Mouse (Mus musculus) hindbrain, embryonic 11.5 days (tissue): ENCODE data around the gene Cep89. TPM values are rescaled to one million over a fixed set of nuclear protein-coding genes. Genes with fewer than 3 reads are reported as not detected.
A peak's percentile ranks its signal among the peaks of the same experiment; 100 is the strongest.

ENCODE experiments used
- ATAC-seq: fragments of 200-750 bp; cut with Nextera tagmentation; 2 replicates; pipeline ENCODE4 v1.8.0; 2017; ENCODE audit warnings: mild to moderate bottlenecking, moderate TSS enrichment, moderate library complexity; ENCODE audit not compliant: low FRiP score
- DNase-seq: peaks from one replicate; pipeline ENCODE4 v3.0.0-alpha.2; 2015; ENCODE audit warnings: low spot score
- H3K27ac ChIP-seq: fragments of 300-500 bp; sonication (generic); 2 replicates; pipeline ENCODE4 v1.5.1; 2014; ENCODE audit warnings: mild to moderate bottlenecking, low read depth, low read length
- H3K27me3 ChIP-seq: fragments of 300-500 bp; sonication (generic); 2 replicates; pipeline ENCODE4 v1.6.1; 2014; ENCODE audit warnings: mild to moderate bottlenecking, low read length, moderate library complexity, mixed read lengths; ENCODE audit not compliant: control insufficient read depth, insufficient read depth
- H3K36me3 ChIP-seq: fragments of 300-500 bp; sonication (generic); 2 replicates; pipeline ENCODE4 v1.6.1; 2014; ENCODE audit warnings: mild to moderate bottlenecking, low read length, moderate library complexity, mixed read lengths; ENCODE audit not compliant: control insufficient read depth, insufficient read depth
- H3K4me1 ChIP-seq: fragments of 300-500 bp; sonication (generic); replicated peaks from 2 replicates; pipeline ENCODE4 v1.6.1; 2014; ENCODE audit warnings: low read length, mixed read lengths; ENCODE audit not compliant: control insufficient read depth, insufficient read depth
- H3K4me2 ChIP-seq: fragments of 300-500 bp; sonication (generic); replicated peaks from 2 replicates; pipeline ENCODE4 v1.6.1; 2014; ENCODE audit warnings: mild to moderate bottlenecking, low read depth, low read length
- H3K4me3 ChIP-seq: fragments of 300-500 bp; sonication (generic); 2 replicates; pipeline ENCODE4 v1.5.1; 2014; ENCODE audit warnings: low read depth, low read length
- H3K9ac ChIP-seq: fragments of 300-500 bp; sonication (generic); 2 replicates; pipeline ENCODE4 v1.6.1; 2014; ENCODE audit warnings: low read depth, low read length
- H3K9me3 ChIP-seq: fragments of 300-500 bp; sonication (generic); 2 replicates; pipeline ENCODE4 v1.6.1; 2016; ENCODE audit warnings: low read length; ENCODE audit not compliant: control insufficient read depth
- WGBS: fragments of 180-500 bp; shearing (Covaris S2); extraction: QIAGEN DNeasy Blood & Tissue Kit; methylation state at CpG from one replicate; pipeline ENCODE4 v1.1.7; 2014; 5-methylcytosine and 5-hydroxymethylcytosine counted together
- polyA plus RNA-seq: library from polyadenylated mRNA; unstranded; fragments of >200 nt; fragmentation: Nextera tagmentation; extraction: Ambion mirVana; gene quantifications from 2 replicates; pipeline ENCODE4 v1.2.1, GENCODE M21; 2014

Cep89 gene
- polyA plus RNA-seq, 1 experiment from 2014 or later = 35.2 TPM

DNA sequence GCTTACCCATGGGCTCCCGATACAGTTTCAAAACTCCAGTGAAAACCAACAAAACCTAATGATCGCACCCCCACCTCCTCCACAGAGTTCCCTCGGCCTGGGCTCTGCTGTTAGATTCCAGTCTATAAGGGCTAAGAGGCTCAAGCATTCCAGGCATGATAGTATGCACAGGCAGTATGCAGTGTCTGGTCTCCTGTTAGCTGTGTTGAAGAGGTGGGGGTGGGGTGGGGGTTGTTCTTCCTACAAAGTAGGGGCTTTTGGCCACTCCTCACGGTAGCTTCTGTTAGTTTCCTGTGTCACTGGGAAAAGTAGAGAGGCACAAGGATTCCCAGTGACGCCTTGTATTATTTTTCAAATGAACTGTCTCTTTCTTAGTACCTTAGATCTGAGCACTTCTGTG is 34.6 kb upstream of the Cep89 start:
- Histone ChIP-seq H3K4me2 (no peak overlapping the region), H3K36me3 (no peaks in the 10 kb centered on the region), H3K9ac (no peak overlapping the region), H3K4me3 (no peak overlapping the region), H3K4me1 (no peaks in the 10 kb centered on the region), H3K27ac (no peak overlapping the region), H3K27me3 (no peaks in the 10 kb centered on the region), H3K9me3 (no peaks in the 10 kb centered on the region)
- 78% methylated on average over 5 of the region's 5 CpGs for WGBS
- DNase-seq (no peak), ATAC-seq (no peak)

GRCm38 (mm10) chr7:35362868-35363267 is 34.0 kb upstream of the Cep89 start:
- DNase-seq (no peak), ATAC-seq (no peak)
- no peak overlapping the region for H3K9ac ChIP-seq
- no peak overlapping the region for H3K4me2 ChIP-seq
- H3K36me3 ChIP-seq = no peaks in the 10 kb centered on the region
- no peak overlapping the region for H3K27ac ChIP-seq
- H3K27me3 ChIP-seq = no peaks in the 10 kb centered on the region
- WGBS = 73% methylated on average over 5 of the region's 5 CpGs
- no peak overlapping the region for H3K4me3 ChIP-seq
- no peaks in the 10 kb centered on the region for H3K9me3 ChIP-seq
- H3K4me1 ChIP-seq = no peaks in the 10 kb centered on the region

- Histone ChIP-seq H3K36me3 (no peaks in the 10 kb centered on the region), H3K4me3 (no peak overlapping the region), H3K27me3 (no peaks in the 10 kb centered on the region), H3K9ac (no peak overlapping the region), H3K9me3 (no peaks in the 10 kb centered on the region), H3K27ac (no peak overlapping the region), H3K4me1 (no peaks in the 10 kb centered on the region), H3K4me2 (no peak overlapping the region)
- DNase-seq (no peak), ATAC-seq (no peak)
- WGBS = 72% methylated on average over 12 of the region's 12 CpGs
Observed at GRCm38 (mm10) chr7:35365161-35365910, 31.5 kb upstream of the Cep89 start.

GRCm38 (mm10) chr7:35371096-35371495 is 25.7 kb upstream of the Cep89 start:
- peak; percentile 47 for ATAC-seq
- H3K27ac ChIP-seq = peak overlapping the region; percentile 54; the same call in 1 of the 2 replicates
- 28% methylated on average over 14 of the region's 14 CpGs for WGBS
- H3K4me2 ChIP-seq = no peak overlapping the region
- H3K4me3 ChIP-seq = no peak overlapping the region
- no peaks in the 10 kb centered on the region for H3K36me3 ChIP-seq
- H3K9me3 ChIP-seq = no peaks in the 10 kb centered on the region
- H3K9ac ChIP-seq = 0 out of 2 replicates have a peak overlapping the region, but pooled peaks have one; percentile 11
- DNase-seq = peak; percentile 27
- H3K27me3 ChIP-seq = no peaks in the 10 kb centered on the region
- H3K4me1 ChIP-seq = no peaks in the 10 kb centered on the region

- DNase-seq (no peak), ATAC-seq (no peak)
- Histone ChIP-seq H3K27me3 (no peaks in the 10 kb centered on the region), H3K4me2 (no peak overlapping the region), H3K27ac (no peak overlapping the region), H3K4me1 (no peaks in the 10 kb centered on the region), H3K36me3 (no peaks in the 10 kb centered on the region), H3K9ac (no peak overlapping the region), H3K4me3 (no peak overlapping the region), H3K9me3 (no peaks in the 10 kb centered on the region)
- 94% methylated on average over 14 of the region's 14 CpGs for WGBS
Observed at GRCm38 (mm10) chr7:35372483-35373017, 24.3 kb upstream of the Cep89 start.

- H3K36me3 ChIP-seq = no peaks in the 10 kb centered on the region
- no peaks in the 10 kb centered on the region for H3K27me3 ChIP-seq
- H3K27ac ChIP-seq = no peak overlapping the region
- no peak overlapping the region for H3K4me3 ChIP-seq
- 77% methylated on average over 16 of the region's 16 CpGs for WGBS
- DNase-seq (no peak), ATAC-seq (no peak)
- H3K9ac ChIP-seq = no peak overlapping the region
- no peaks in the 10 kb centered on the region for H3K4me1 ChIP-seq
- H3K4me2 ChIP-seq = no peak overlapping the region
- no peaks in the 10 kb centered on the region for H3K9me3 ChIP-seq
Observed at GRCm38 (mm10) chr7:35373146-35373989, 23.5 kb upstream of the Cep89 start.

- no peak overlapping the region for H3K4me2 ChIP-seq
- no peaks in the 10 kb centered on the region for H3K36me3 ChIP-seq
- H3K27me3 ChIP-seq = no peaks in the 10 kb centered on the region
- DNase-seq = no peak
- ATAC-seq = no peak
- H3K27ac ChIP-seq = no peak overlapping the region
- no peak overlapping the region for H3K9ac ChIP-seq
- 91% methylated on average over 7 of the region's 7 CpGs for WGBS
- H3K9me3 ChIP-seq = no peaks in the 10 kb centered on the region
- no peaks in the 10 kb centered on the region for H3K4me1 ChIP-seq
- H3K4me3 ChIP-seq = no peak overlapping the region
Observed at GRCm38 (mm10) chr7:35374265-35374664, 22.6 kb upstream of the Cep89 start.

DNA sequence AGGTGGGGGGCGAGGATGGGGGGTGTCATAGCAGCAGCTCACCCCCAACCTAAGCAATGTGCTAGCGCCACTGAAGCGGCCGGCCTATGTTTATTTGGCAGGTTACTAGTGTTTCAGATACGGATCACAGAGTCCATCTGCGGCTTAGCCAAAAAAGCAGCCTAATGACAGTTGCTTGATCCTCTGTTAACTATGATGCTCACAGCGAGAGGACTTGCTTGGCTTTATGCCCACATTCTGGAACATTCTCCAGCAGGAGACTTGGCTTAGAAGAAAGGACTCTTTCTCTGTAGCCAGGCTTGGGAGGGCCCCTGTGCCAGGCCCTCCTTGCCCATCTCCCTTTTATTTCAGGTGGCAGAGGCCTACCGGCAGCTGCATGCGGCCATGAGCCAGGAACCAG is 20.2 kb upstream of the Cep89 start:
- Histone ChIP-seq H3K27me3 (no peaks in the 10 kb centered on the region), H3K9ac (no peak overlapping the region), H3K4me2 (no peak overlapping the region), H3K9me3 (no peaks in the 10 kb centered on the region), H3K4me3 (no peak overlapping the region), H3K27ac (no peak overlapping the region), H3K36me3 (no peaks in the 10 kb centered on the region), H3K4me1 (no peaks in the 10 kb centered on the region)
- DNase-seq (no peak), ATAC-seq (no peak)
- 94% methylated on average over 9 of the region's 9 CpGs for WGBS
